Mouse (Mus musculus) myocyte (in vitro differentiated cells): ENCODE measurements around the gene Fgf2.

ENCODE experiments used
- MAX ChIP-seq: IDR thresholded peaks from one replicate; pipeline ENCODE4 v1.6.1; 2011; ENCODE audit warnings: low read depth, mild to moderate bottlenecking, control low read depth
- MYOD1 ChIP-seq, 3 experiments: IDR thresholded peaks; one replicate each; pipeline ENCODE4 v1.6.1; 2011; ENCODE audit warnings: control low read depth in 2 of 3, low read depth in 2 of 3, mild to moderate bottlenecking in 2 of 3, moderate library complexity in 1 of 3; ENCODE audit not compliant: insufficient read length in 2 of 3, control insufficient read depth in 1 of 3
- MYOG ChIP-seq, 3 experiments: IDR thresholded peaks; one replicate each; pipeline ENCODE4 v1.6.1; 2011; ENCODE audit warnings: control low read depth in 2 of 3, low read depth in 2 of 3, mild to moderate bottlenecking in 2 of 3; ENCODE audit not compliant: insufficient read length in 2 of 3, control insufficient read depth in 1 of 3, insufficient read depth in 1 of 3
- POLR2A ChIP-seq: IDR thresholded peaks from one replicate; pipeline ENCODE4 v1.6.1; 2011; ENCODE audit warnings: low read depth, mild to moderate bottlenecking, control low read depth, moderate library complexity; ENCODE audit not compliant: insufficient read length
- REST ChIP-seq: IDR thresholded peaks from one replicate; pipeline ENCODE4 v1.6.1; 2011; ENCODE audit warnings: mild to moderate bottlenecking, control low read depth, moderate library complexity; ENCODE audit not compliant: insufficient read depth, insufficient read length
- SRF ChIP-seq: IDR thresholded peaks from one replicate; pipeline ENCODE4 v1.6.1; 2011; ENCODE audit warnings: low read depth; ENCODE audit not compliant: control insufficient read depth, insufficient read length
- TCF12 ChIP-seq: IDR thresholded peaks from one replicate; pipeline ENCODE4 v1.6.1; 2011; ENCODE audit warnings: mild to moderate bottlenecking, control low read depth; ENCODE audit not compliant: poor library complexity, insufficient read depth, severe bottlenecking
- USF1 ChIP-seq: IDR thresholded peaks from one replicate; pipeline ENCODE4 v1.6.1; 2011; ENCODE audit warnings: low read depth, mild to moderate bottlenecking, control low read depth, moderate library complexity

DNA sequence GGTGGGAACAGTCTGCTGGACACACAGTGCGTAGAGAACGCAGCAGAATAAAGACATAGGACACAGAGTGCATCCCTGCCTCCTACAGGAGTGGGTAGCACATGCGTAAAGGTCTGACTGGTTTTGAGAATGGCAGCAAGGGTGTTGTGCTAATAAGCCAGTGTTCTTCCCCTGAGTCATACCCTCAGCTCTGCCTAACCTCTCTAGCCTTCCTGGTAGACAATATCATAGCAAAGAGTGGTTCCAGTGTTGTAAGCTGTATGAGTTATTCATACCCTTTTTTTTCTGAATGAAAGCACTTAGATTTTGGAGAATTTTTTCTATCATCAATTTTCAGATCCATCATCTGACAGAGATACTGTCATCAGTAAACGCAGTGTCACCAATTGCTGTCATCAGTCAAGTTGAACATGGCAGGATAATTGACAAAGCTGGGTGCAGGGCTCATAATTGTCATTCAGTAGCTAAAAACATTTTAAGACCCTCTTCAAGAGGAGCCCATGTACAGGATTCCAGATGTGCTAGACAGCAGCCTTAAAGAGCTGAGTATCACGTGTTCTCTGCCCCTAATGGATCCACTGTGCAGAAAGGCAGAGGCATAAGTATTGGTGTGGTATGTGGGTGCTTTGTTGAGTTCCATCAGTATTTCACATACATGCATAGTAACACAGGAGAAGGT lies 48.9 kb downstream of the Fgf2 start:
- TF ChIP-seq TCF12, result no peak
- no peak for TF ChIP-seq POLR2A
- no peak for TF ChIP-seq REST
- no peak for TF ChIP-seq MYOG (IDR thresholded peaks at IDR 0.05; ENCODE audit: control insufficient read depth in 1 of 3, insufficient read depth in 1 of 3, insufficient read length in 2 of 3, low read depth in 2 of 3)
- no peak for TF ChIP-seq MAX
- no peak for TF ChIP-seq USF1
- no peak for TF ChIP-seq MYOD1 (IDR thresholded peaks at IDR 0.05; ENCODE audit: control insufficient read depth in 1 of 3, insufficient read length in 2 of 3, low read depth in 2 of 3)
- TF ChIP-seq SRF, result no peak
